Mouse (Mus musculus) heart, embryonic 12.5 days (tissue): ENCODE results near the gene Dnajc10. TPM values are rescaled to one million over a fixed set of nuclear protein-coding genes. Genes with fewer than 3 reads are reported as not detected.

ENCODE experiments used
- ATAC-seq: fragments of 200-750 bp; cut with Nextera tagmentation; 2 replicates; pipeline ENCODE4 v1.8.0; 2017; ENCODE audit warnings: moderate TSS enrichment, moderate library complexity; ENCODE audit not compliant: insufficient number of reproducible peaks, low FRiP score
- H3K27ac ChIP-seq: fragments of 300-500 bp; sonication (generic); 2 replicates; pipeline ENCODE4 v1.5.1; 2016; ENCODE audit warnings: mild to moderate bottlenecking, moderate library complexity; ENCODE audit not compliant: poor library complexity, severe bottlenecking
- H3K27me3 ChIP-seq: fragments of 300-500 bp; sonication (generic); replicated peaks from 2 replicates; pipeline ENCODE4 v1.6.1; 2016; ENCODE audit warnings: mild to moderate bottlenecking, moderate library complexity
- H3K36me3 ChIP-seq: fragments of 300-500 bp; sonication (generic); 2 replicates; pipeline ENCODE4 v1.6.1; 2016; ENCODE audit warnings: mild to moderate bottlenecking, moderate library complexity
- H3K4me1 ChIP-seq: fragments of 300-500 bp; sonication (generic); replicated peaks from 2 replicates; pipeline ENCODE4 v1.6.1; 2016; ENCODE audit warnings: mild to moderate bottlenecking
- H3K4me2 ChIP-seq: fragments of 300-500 bp; sonication (generic); 2 replicates; pipeline ENCODE4 v1.6.1; 2016; ENCODE audit warnings: mild to moderate bottlenecking, moderate library complexity
- H3K4me3 ChIP-seq: fragments of 300-500 bp; sonication (generic); 2 replicates; pipeline ENCODE4 v1.5.1; 2016; ENCODE audit warnings: mild to moderate bottlenecking
- H3K9ac ChIP-seq: fragments of 300-500 bp; sonication (generic); 2 replicates; pipeline ENCODE4 v1.6.1; 2016; ENCODE audit warnings: mild to moderate bottlenecking, moderate library complexity
- H3K9me3 ChIP-seq: fragments of 300-500 bp; sonication (generic); replicated peaks from 2 replicates; pipeline ENCODE4 v1.6.1; 2016; ENCODE audit warnings: mild to moderate bottlenecking, moderate library complexity
- WGBS: fragments of 180-500 bp; shearing (Covaris S2); methylation state at CpG from one replicate; pipeline ENCODE4 v1.1.7; 2016; 5-methylcytosine and 5-hydroxymethylcytosine counted together
- polyA plus RNA-seq: library from polyadenylated mRNA; unstranded; fragments of >200 nt; fragmentation: Nextera tagmentation; extraction: Ambion mirVana; gene quantifications from 2 replicates; pipeline ENCODE4 v1.2.1, GENCODE M21; 2016

The Dnajc10 gene
- polyA plus RNA-seq, 1 experiment from 2014 or later, result 70.5 TPM

- no peaks in the 10 kb centered on the region for H3K36me3 ChIP-seq
- H3K9ac ChIP-seq, result no peak overlapping the region
- ATAC-seq, result no peak
- no peak overlapping the region for H3K4me2 ChIP-seq
- H3K4me3 ChIP-seq, result no peak overlapping the region
- H3K27me3 ChIP-seq, result no peaks in the 10 kb centered on the region
- no peak overlapping the region for H3K27ac ChIP-seq
- 82% methylated on average over 4 of the region's 4 CpGs for WGBS
- H3K4me1 ChIP-seq, result no peaks in the 10 kb centered on the region
- H3K9me3 ChIP-seq, result no peaks in the 10 kb centered on the region
Observed at GRCm38 (mm10) chr2:80300806-80301205, 14.5 kb upstream of the Dnajc10 start.

- Histone ChIP-seq H3K27me3 (no peaks in the 10 kb centered on the region), H3K4me3 (no peak overlapping the region), H3K4me1 (no peaks in the 10 kb centered on the region), H3K4me2 (no peak overlapping the region), H3K36me3 (no peaks in the 10 kb centered on the region), H3K27ac (no peak overlapping the region), H3K9me3 (no peaks in the 10 kb centered on the region), H3K9ac (no peak overlapping the region)
- no peak for ATAC-seq
- WGBS, result 93% methylated on average over 2 of the region's 2 CpGs
Observed at GRCm38 (mm10) chr2:80303957-80304356, 11.3 kb upstream of the Dnajc10 start.

GRCm38 (mm10) chr2:80307701-80308100 lies 7.6 kb upstream of the Dnajc10 start:
- no peak overlapping the region for H3K27ac ChIP-seq
- no peak for ATAC-seq
- H3K36me3 ChIP-seq, result no peaks in the 10 kb centered on the region
- no peaks in the 10 kb centered on the region for H3K9me3 ChIP-seq
- 84% methylated on average over 3 of the region's 3 CpGs for WGBS
- H3K9ac ChIP-seq, result no peak overlapping the region
- H3K4me3 ChIP-seq, result no peak overlapping the region
- H3K4me1 ChIP-seq, result peaks cover 6% of the 10 kb centered on the region; the same call in 1 of the 2 replicates
- no peak overlapping the region for H3K4me2 ChIP-seq
- H3K27me3 ChIP-seq, result no peaks in the 10 kb centered on the region

- Histone ChIP-seq H3K27me3 (no peaks in the 10 kb centered on the region), H3K9me3 (no peaks in the 10 kb centered on the region), H3K27ac (no peak overlapping the region), H3K9ac (no peak overlapping the region), H3K4me3 (no peak overlapping the region), H3K36me3 (no peaks in the 10 kb centered on the region), H3K4me1 (peaks cover 6% of the 10 kb centered on the region; the same call in 1 of the 2 replicates), H3K4me2 (no peak overlapping the region)
- 67% methylated on average over 4 of the region's 4 CpGs for WGBS
- ATAC-seq, result no peak
Observed at GRCm38 (mm10) chr2:80309775-80310174, 5.5 kb upstream of the Dnajc10 start.

- WGBS, result 26% methylated on average over 4 of the region's 4 CpGs
- no peak overlapping the region for H3K9ac ChIP-seq
- no peak for ATAC-seq
- H3K4me2 ChIP-seq, result no peak overlapping the region
- no peak overlapping the region for H3K4me3 ChIP-seq
- no peak overlapping the region for H3K27ac ChIP-seq
- no peaks in the 10 kb centered on the region for H3K27me3 ChIP-seq
- H3K9me3 ChIP-seq, result no peaks in the 10 kb centered on the region
- H3K36me3 ChIP-seq, result no peaks in the 10 kb centered on the region
- peaks cover 6% of the 10 kb centered on the region; the same call in 1 of the 2 replicates for H3K4me1 ChIP-seq
Observed at GRCm38 (mm10) chr2:80310772-80311171, 4.5 kb upstream of the Dnajc10 start.

- Histone ChIP-seq H3K27me3 (no peaks in the 10 kb centered on the region), H3K4me2 (no peak overlapping the region), H3K27ac (no peak overlapping the region), H3K9me3 (no peaks in the 10 kb centered on the region), H3K4me3 (no peak overlapping the region), H3K36me3 (no peaks in the 10 kb centered on the region), H3K4me1 (peaks cover 8% of the 10 kb centered on the region; the same call in 1 of the 2 replicates), H3K9ac (no peak overlapping the region)
- WGBS, result 65% methylated on average over 4 of the region's 4 CpGs
- no peak for ATAC-seq
Observed at GRCm38 (mm10) chr2:80311350-80311749, 3.9 kb upstream of the Dnajc10 start.

GRCm38 (mm10) chr2:80314201-80314600 lies 1.1 kb upstream of the Dnajc10 start:
- H3K36me3 ChIP-seq, result peaks cover 4% of the 10 kb centered on the region; the same call in 1 of the 2 replicates
- no peaks in the 10 kb centered on the region for H3K9me3 ChIP-seq
- H3K4me2 ChIP-seq, result no peak overlapping the region
- no peak overlapping the region for H3K27ac ChIP-seq
- H3K4me3 ChIP-seq, result no peak overlapping the region
- ATAC-seq, result no peak
- H3K9ac ChIP-seq, result no peak overlapping the region
- 53% methylated on average over 1 of the region's 1 CpGs for WGBS
- no peaks in the 10 kb centered on the region for H3K27me3 ChIP-seq
- peaks cover 14% of the 10 kb centered on the region for H3K4me1 ChIP-seq

- H3K27me3 ChIP-seq, result no peaks in the 10 kb centered on the region
- no peaks in the 10 kb centered on the region for H3K9me3 ChIP-seq
- peak overlapping the region; percentile 98 for H3K9ac ChIP-seq
- ATAC-seq, result 0 out of 2 replicates have a peak, but pooled peaks have one; percentile 12
- 44% methylated on average over 7 of the region's 7 CpGs for WGBS
- H3K4me2 ChIP-seq, result peak overlapping the region; percentile 77
- peak overlapping the region; percentile 96 for H3K27ac ChIP-seq
- peak overlapping the region; percentile 99 for H3K4me3 ChIP-seq
- peaks cover 14% of the 10 kb centered on the region for H3K4me1 ChIP-seq
- peaks cover 8% of the 10 kb centered on the region for H3K36me3 ChIP-seq
Observed at GRCm38 (mm10) chr2:80314854-80315241, 418 bp upstream of the Dnajc10 start.

- no peak for ATAC-seq
- 90% methylated on average over 4 of the region's 4 CpGs for WGBS
- no peak overlapping the region for H3K9ac ChIP-seq
- H3K4me3 ChIP-seq, result no peak overlapping the region
- no peak overlapping the region for H3K27ac ChIP-seq
- no peaks in the 10 kb centered on the region for H3K4me1 ChIP-seq
- H3K9me3 ChIP-seq, result no peaks in the 10 kb centered on the region
- H3K27me3 ChIP-seq, result no peaks in the 10 kb centered on the region
- no peak overlapping the region for H3K4me2 ChIP-seq
- peaks cover 57% of the 10 kb centered on the region for H3K36me3 ChIP-seq
Observed at GRCm38 (mm10) chr2:80322878-80323277, 7.6 kb downstream of the Dnajc10 start.

- ATAC-seq, result no peak
- H3K9ac ChIP-seq, result no peak overlapping the region
- no peak overlapping the region for H3K4me2 ChIP-seq
- H3K4me3 ChIP-seq, result no peak overlapping the region
- no peaks in the 10 kb centered on the region for H3K27me3 ChIP-seq
- WGBS, result 95% methylated on average over 2 of the region's 2 CpGs
- H3K4me1 ChIP-seq, result no peaks in the 10 kb centered on the region
- no peak overlapping the region for H3K27ac ChIP-seq
- no peaks in the 10 kb centered on the region for H3K9me3 ChIP-seq
- peaks cover 61% of the 10 kb centered on the region for H3K36me3 ChIP-seq
Observed at GRCm38 (mm10) chr2:80325779-80326178, 10.5 kb downstream of the Dnajc10 start.

- Histone ChIP-seq H3K9ac (no peak overlapping the region), H3K9me3 (no peaks in the 10 kb centered on the region), H3K4me1 (no peaks in the 10 kb centered on the region), H3K4me3 (no peak overlapping the region), H3K4me2 (no peak overlapping the region), H3K27ac (no peak overlapping the region), H3K36me3 (peaks cover 53% of the 10 kb centered on the region), H3K27me3 (no peaks in the 10 kb centered on the region)
- ATAC-seq, result no peak
- WGBS, result 86% methylated on average over 6 of the region's 6 CpGs
Observed at GRCm38 (mm10) chr2:80327272-80327671, 12.0 kb downstream of the Dnajc10 start.

GRCm38 (mm10) chr2:80328961-80329653 lies 13.8 kb downstream of the Dnajc10 start:
- Histone ChIP-seq H3K27ac (no peak overlapping the region), H3K4me3 (no peak overlapping the region), H3K9ac (no peak overlapping the region), H3K9me3 (no peaks in the 10 kb centered on the region), H3K4me1 (no peaks in the 10 kb centered on the region), H3K4me2 (no peak overlapping the region), H3K36me3 (peaks cover 49% of the 10 kb centered on the region), H3K27me3 (no peaks in the 10 kb centered on the region)
- WGBS, result 88% methylated on average over 7 of the region's 7 CpGs
- no peak for ATAC-seq
